Mouse (Mus musculus): ENCODE data around the gene Nip7.

- TF ChIP-seq CTCF (IDR thresholded peaks at IDR 0.05; ENCODE audit: extremely low read depth, insufficient read depth, insufficient read length, insufficient replicate concordance): no peak
- TF ChIP-seq POLR2A (IDR thresholded peaks at IDR 0.05; ENCODE audit: low read depth, low read length): no peak
Measured at GRCm38 (mm10) chr8:107056973-107057369, 294 bp downstream of the Nip7 start.
